Mouse (Mus musculus) left cerebral cortex, adult 2 months (tissue): Measurements from ENCODE around the gene Foxm1. TPM values are rescaled to one million over a fixed set of nuclear protein-coding genes. Genes with fewer than 3 reads are reported as not detected.

Experiments used
- DNase-seq, 2 experiments: peaks; one replicate each; pipeline ENCODE4 v3.0.0; 2021 to 2022; ENCODE audit warnings: low spot score in 2 of 2, mixed read lengths in 1 of 2; ENCODE audit errors: extremely low spot score in 1 of 2
- H3K27ac ChIP-seq: fragments of 200-600 bp; 2 replicates; pipeline ENCODE4 v1.8.1; 2022
- H3K4me3 ChIP-seq: fragments of 200-600 bp; 2 replicates; pipeline ENCODE4 v1.8.1; 2022
- CTCF ChIP-seq: fragments of 200-600 bp; IDR thresholded peaks from 2 replicates; pipeline ENCODE4 v1.8.1; 2022; ENCODE audit warnings: antibody characterized with exemption, mild to moderate bottlenecking, moderate library complexity
- intact Hi-C: fragments of 180-260 bp; cut with DNase I; formaldehyde crosslinking; loops from one replicate; pipeline ENCODE4 v1.15.1; 2025
- long read RNA-seq, 2 experiments: library from polyadenylated mRNA; stranded (forward); transcript quantifications; one replicate each; pipeline ENCODE4 v2.0.0; 2021; ENCODE audit warnings: borderline mapping rate in 2 of 2
- total RNA-seq, 2 experiments: library from RNA; stranded (reverse); gene quantifications; 2 replicates each; pipeline ENCODE4 v1.2.3; 2021

Gene Foxm1
- total RNA-seq: 1 to 10 TPM; 1.1 to 2.1 TPM
- long read RNA-seq, experiment 1, partial matches to known transcripts: 0 of 1 reads
- long read RNA-seq, experiment 1, other reads (novel, unspliced or antisense): 1 of 1 reads
- long read RNA-seq, experiment 2, full-length matches to known transcripts: 4 of 4 reads
- long read RNA-seq, experiment 2, partial matches to known transcripts: 0 of 4 reads
- long read RNA-seq, experiment 2, other reads (novel, unspliced or antisense): 0 of 4 reads

- Histone ChIP-seq H3K27ac (peak within 1 kb of the TSS; percentile 78), H3K4me3 (peak within 1 kb of the TSS; percentile 70)
- TF ChIP-seq CTCF: no peak; the same call in 1 of the 2 replicates
- DNase-seq: peak; percentile 83 to 86
- intact Hi-C loops: loop anchor here (5.0 kb wide), 1 partner anchor 50 kb away; no protein-coding TSS in a partner anchor
Measured at GRCm38 (mm10) chr6:128362381-128363006, at the start of gene Foxm1, which contains the start of gene Rhno1. Foxm1 (plus strand) TSS chr6:128362967. Rhno1 (minus strand) TSS chr6:128362911.

GRCm38 (mm10) chr6:128314796-128315195 is 48.0 kb upstream of the Foxm1 start:
- Histone ChIP-seq H3K4me3 (no peak overlapping the region), H3K27ac (no peak overlapping the region)
- DNase-seq: no peak
- no peak for TF ChIP-seq CTCF
- intact Hi-C loops: no loop called here

- H3K27ac ChIP-seq: no peak overlapping the region
- TF ChIP-seq CTCF: no peak
- H3K4me3 ChIP-seq: no peak overlapping the region
- DNase-seq: no peak
- intact Hi-C loops: no loop called here
Measured at GRCm38 (mm10) chr6:128315597-128315996, 47.2 kb upstream of the Foxm1 start.

GRCm38 (mm10) chr6:128318317-128318716 is 44.5 kb upstream of the Foxm1 start:
- DNase-seq: peak; percentile 53 to 59
- intact Hi-C loops: loop anchor here (1.0 to 2.0 kb wide), 2 partner anchors 41 to 92 kb away; no protein-coding TSS in a partner anchor
- Histone ChIP-seq H3K27ac (no peak overlapping the region), H3K4me3 (no peak overlapping the region)
- peak; percentile 76 for TF ChIP-seq CTCF

GRCm38 (mm10) chr6:128334397-128335124 is 28.2 kb upstream of the Foxm1 start:
- DNase-seq: peak; percentile 69 to 76
- no peak overlapping the region for H3K4me3 ChIP-seq
- no peak overlapping the region for H3K27ac ChIP-seq
- TF ChIP-seq CTCF: peak; percentile 68
- intact Hi-C loops: no loop called here

- Histone ChIP-seq H3K4me3 (no peak overlapping the region), H3K27ac (no peak overlapping the region)
- DNase-seq: no peak
- intact Hi-C loops: no loop called here
- TF ChIP-seq CTCF: no peak
Measured at GRCm38 (mm10) chr6:128337467-128337866, 25.3 kb upstream of the Foxm1 start.

- no peak overlapping the region for H3K4me3 ChIP-seq
- intact Hi-C loops: no loop called here
- TF ChIP-seq CTCF: no peak
- DNase-seq: no peak
- H3K27ac ChIP-seq: no peak overlapping the region
Measured at GRCm38 (mm10) chr6:128338876-128339275, 23.9 kb upstream of the Foxm1 start.

- Histone ChIP-seq H3K27ac (no peak overlapping the region), H3K4me3 (no peak overlapping the region)
- DNase-seq: no peak
- intact Hi-C loops: no loop called here
- TF ChIP-seq CTCF: no peak
Measured at GRCm38 (mm10) chr6:128341956-128342723, 20.6 kb upstream of the Foxm1 start.

- DNase-seq: no peak
- intact Hi-C loops: no loop called here
- H3K27ac ChIP-seq: no peak overlapping the region
- no peak for TF ChIP-seq CTCF
- H3K4me3 ChIP-seq: no peak overlapping the region
Measured at GRCm38 (mm10) chr6:128345623-128346022, 17.1 kb upstream of the Foxm1 start.

- intact Hi-C loops: no loop called here
- no peak for TF ChIP-seq CTCF
- H3K27ac ChIP-seq: peak overlapping the region; percentile 58
- no peak overlapping the region for H3K4me3 ChIP-seq
- DNase-seq: no peak
Measured at GRCm38 (mm10) chr6:128346782-128347181, 16.0 kb upstream of the Foxm1 start.

- intact Hi-C loops: no loop called here
- Histone ChIP-seq H3K27ac (peak overlapping the region; percentile 38), H3K4me3 (no peak overlapping the region)
- no peak for TF ChIP-seq CTCF
- DNase-seq: no peak
Measured at GRCm38 (mm10) chr6:128349711-128350110, 13.1 kb upstream of the Foxm1 start.
